Mouse (Mus musculus): ENCODE results near the gene Dync1li1. TPM values are rescaled to one million over a fixed set of nuclear protein-coding genes. Genes with fewer than 3 reads are reported as not detected.

The Dync1li1 gene
- polyA plus RNA-seq, 1 experiment from 2014 or later, result 49.9 TPM

DNA sequence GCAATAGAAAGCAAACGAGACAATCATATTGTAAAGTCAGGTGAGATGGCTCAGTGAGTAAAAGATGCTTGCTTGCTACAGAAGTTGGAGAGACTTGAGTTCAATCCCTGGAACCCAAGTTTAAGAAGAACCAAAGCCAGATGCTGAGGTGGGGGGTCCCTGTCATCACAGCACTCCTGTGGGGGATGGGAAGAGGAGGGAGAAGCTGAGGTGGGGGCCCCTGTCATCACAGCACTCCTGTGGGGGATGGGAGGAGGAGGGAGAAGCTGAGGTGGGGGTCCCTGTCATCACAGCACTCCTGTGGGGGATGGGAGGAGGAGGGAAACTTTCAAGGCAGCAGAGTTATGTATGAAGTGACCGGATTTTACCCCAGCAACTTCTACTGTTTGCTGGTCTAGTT, 15.0 kb upstream of the Dync1li1 start:
- Histone ChIP-seq H3K36me3 (ENCODE audit: insufficient read depth) (no peaks in the 10 kb centered on the region), H3K9me3 (ENCODE audit: low read depth, low read length) (no peaks in the 10 kb centered on the region), H3K4me3 (ENCODE audit: low read depth, low read length) (no peak overlapping the region), H3K27ac (ENCODE audit: low read depth) (no peak overlapping the region), H3K4me2 (peak overlapping the region; percentile 65; the same call in 1 of the 2 replicates), H3K4me1 (ENCODE audit: insufficient read depth) (no peaks in the 10 kb centered on the region), H3K9ac (no peak overlapping the region), H3K27me3 (ENCODE audit: insufficient read depth, low read length) (no peaks in the 10 kb centered on the region)
- 48% methylated on average over 2 of the region's 2 CpGs for WGBS
- no peak for TF ChIP-seq CTCF (IDR thresholded peaks at IDR 0.05; ENCODE audit: low read depth)
- ATAC-seq (ENCODE audit: insufficient read depth) (no peak), DNase-seq (no peak)

GRCm38 (mm10) chr9:114678576-114678975, 10.0 kb upstream of the Dync1li1 start:
- Histone ChIP-seq H3K9ac (no peak overlapping the region), H3K4me2 (no peak overlapping the region), H3K4me1 (ENCODE audit: insufficient read depth) (no peaks in the 10 kb centered on the region), H3K9me3 (ENCODE audit: low read depth, low read length) (no peaks in the 10 kb centered on the region), H3K27ac (ENCODE audit: low read depth) (no peak overlapping the region), H3K4me3 (ENCODE audit: low read depth, low read length) (no peak overlapping the region), H3K36me3 (ENCODE audit: insufficient read depth) (no peaks in the 10 kb centered on the region), H3K27me3 (ENCODE audit: insufficient read depth, low read length) (no peaks in the 10 kb centered on the region)
- no peak for DNase-seq
- no peak for ATAC-seq (ENCODE audit: insufficient read depth)
- no peak for TF ChIP-seq CTCF (IDR thresholded peaks at IDR 0.05; ENCODE audit: low read depth)
- WGBS, result 77% methylated on average over 5 of the region's 5 CpGs

- H3K4me3 ChIP-seq (ENCODE audit: low read depth, low read length), result no peak overlapping the region
- H3K27me3 ChIP-seq (ENCODE audit: insufficient read depth, low read length), result no peaks in the 10 kb centered on the region
- no peaks in the 10 kb centered on the region for H3K4me1 ChIP-seq (ENCODE audit: insufficient read depth)
- H3K36me3 ChIP-seq (ENCODE audit: insufficient read depth), result no peaks in the 10 kb centered on the region
- H3K9me3 ChIP-seq (ENCODE audit: low read depth, low read length), result no peaks in the 10 kb centered on the region
- ATAC-seq (ENCODE audit: insufficient read depth), result no peak
- 70% methylated on average over 5 of the region's 5 CpGs for WGBS
- no peak overlapping the region for H3K4me2 ChIP-seq
- DNase-seq, result no peak
- no peak overlapping the region for H3K9ac ChIP-seq
- H3K27ac ChIP-seq (ENCODE audit: low read depth), result no peak overlapping the region
- no peak for TF ChIP-seq CTCF (IDR thresholded peaks at IDR 0.05; ENCODE audit: low read depth)
These were observed 8.6 kb upstream of the Dync1li1 start for GRCm38 (mm10) chr9:114679944-114680343.

DNA sequence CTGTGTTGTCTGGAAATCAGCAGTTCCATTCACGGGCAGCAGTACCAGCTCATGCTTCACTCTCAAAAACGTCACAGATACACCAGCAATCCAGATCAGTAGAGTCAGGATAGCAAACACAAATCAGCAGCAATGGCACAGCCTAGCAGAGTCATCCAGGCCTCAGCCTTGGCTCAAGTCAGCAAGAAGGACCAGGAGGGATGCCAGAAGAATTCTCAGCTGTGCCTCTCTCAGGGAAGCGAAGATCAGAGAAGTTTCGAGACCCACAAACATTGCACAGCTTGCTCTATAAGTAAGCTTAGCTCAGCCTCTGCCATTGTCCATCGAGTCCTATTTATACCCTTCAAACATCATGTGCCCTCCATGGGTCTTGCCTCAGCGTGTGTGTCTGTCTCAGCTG, 8.1 kb upstream of the Dync1li1 start:
- ATAC-seq (ENCODE audit: insufficient read depth) (no peak), DNase-seq (no peak)
- no peak for TF ChIP-seq CTCF (IDR thresholded peaks at IDR 0.05; ENCODE audit: low read depth)
- Histone ChIP-seq H3K4me1 (ENCODE audit: insufficient read depth) (no peaks in the 10 kb centered on the region), H3K9me3 (ENCODE audit: low read depth, low read length) (no peaks in the 10 kb centered on the region), H3K9ac (no peak overlapping the region), H3K4me3 (ENCODE audit: low read depth, low read length) (no peak overlapping the region), H3K27ac (ENCODE audit: low read depth) (no peak overlapping the region), H3K27me3 (ENCODE audit: insufficient read depth, low read length) (no peaks in the 10 kb centered on the region), H3K4me2 (no peak overlapping the region), H3K36me3 (ENCODE audit: insufficient read depth) (no peaks in the 10 kb centered on the region)
- 75% methylated on average over 6 of the region's 6 CpGs for WGBS

DNA sequence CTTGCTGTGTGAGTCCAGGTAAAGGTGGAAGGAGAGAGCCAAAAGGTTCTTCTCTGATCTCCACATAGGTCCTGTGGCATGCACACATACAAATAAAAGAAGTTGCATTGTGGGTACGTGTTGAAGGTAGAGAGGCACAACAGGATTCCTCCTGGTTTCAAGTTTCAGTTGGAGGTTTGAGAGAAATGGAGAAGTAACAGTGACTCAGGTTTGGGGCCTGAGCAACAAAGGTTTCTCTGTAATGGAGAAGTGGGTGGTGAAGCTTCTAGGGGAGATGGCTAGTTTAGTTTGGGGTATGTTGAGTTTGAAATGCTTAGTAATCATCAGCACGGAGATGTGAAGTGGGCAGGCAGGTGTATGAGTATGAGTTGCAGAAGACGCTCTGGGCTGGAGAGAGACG, 6.4 kb upstream of the Dync1li1 start:
- Histone ChIP-seq H3K36me3 (ENCODE audit: insufficient read depth) (no peaks in the 10 kb centered on the region), H3K4me2 (no peak overlapping the region), H3K9me3 (ENCODE audit: low read depth, low read length) (no peaks in the 10 kb centered on the region), H3K4me3 (ENCODE audit: low read depth, low read length) (no peak overlapping the region), H3K9ac (no peak overlapping the region), H3K4me1 (ENCODE audit: insufficient read depth) (no peaks in the 10 kb centered on the region), H3K27me3 (ENCODE audit: insufficient read depth, low read length) (no peaks in the 10 kb centered on the region), H3K27ac (ENCODE audit: low read depth) (no peak overlapping the region)
- ATAC-seq (ENCODE audit: insufficient read depth) (no peak), DNase-seq (no peak)
- WGBS, result 79% methylated on average over 4 of the region's 4 CpGs
- no peak for TF ChIP-seq CTCF (IDR thresholded peaks at IDR 0.05; ENCODE audit: low read depth)

GRCm38 (mm10) chr9:114686245-114686644, 2.3 kb upstream of the Dync1li1 start:
- WGBS, result 69% methylated on average over 7 of the region's 7 CpGs
- Histone ChIP-seq H3K27ac (ENCODE audit: low read depth) (no peak overlapping the region), H3K36me3 (ENCODE audit: insufficient read depth) (no peaks in the 10 kb centered on the region), H3K4me2 (no peak overlapping the region), H3K4me3 (ENCODE audit: low read depth, low read length) (no peak overlapping the region), H3K27me3 (ENCODE audit: insufficient read depth, low read length) (no peaks in the 10 kb centered on the region), H3K9ac (no peak overlapping the region), H3K9me3 (ENCODE audit: low read depth, low read length) (no peaks in the 10 kb centered on the region), H3K4me1 (ENCODE audit: insufficient read depth) (peaks cover 13% of the 10 kb centered on the region; the same call in 1 of the 2 replicates)
- no peak for ATAC-seq (ENCODE audit: insufficient read depth)
- no peak for DNase-seq
- no peak for TF ChIP-seq CTCF (IDR thresholded peaks at IDR 0.05; ENCODE audit: low read depth)

DNA sequence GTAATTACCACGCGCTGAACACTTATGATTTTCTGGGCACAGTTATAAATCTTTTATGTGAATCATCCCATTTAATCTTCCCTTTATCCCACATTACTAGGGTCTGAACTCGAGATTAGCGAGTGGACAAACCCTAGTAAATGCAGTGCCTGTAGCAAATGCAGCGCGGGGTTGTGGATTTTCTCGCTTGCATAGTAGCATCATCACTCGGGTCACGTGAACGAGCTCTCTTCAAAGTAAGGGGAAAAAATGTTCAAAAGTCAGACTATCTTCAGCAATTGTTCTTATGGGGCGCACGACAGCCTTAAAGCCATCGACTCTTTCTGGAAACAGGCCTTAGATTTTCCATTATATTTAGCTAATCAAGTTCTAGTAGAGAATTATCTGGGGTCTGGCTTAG, 951 bp upstream of the Dync1li1 start:
- 70% methylated on average over 13 of the region's 13 CpGs for WGBS
- peaks cover 9% of the 10 kb centered on the region for H3K36me3 ChIP-seq (ENCODE audit: insufficient read depth)
- peaks cover 13% of the 10 kb centered on the region; the same call in 1 of the 2 replicates for H3K4me1 ChIP-seq (ENCODE audit: insufficient read depth)
- TF ChIP-seq CTCF (IDR thresholded peaks at IDR 0.05; ENCODE audit: low read depth), result no peak
- H3K27ac ChIP-seq (ENCODE audit: low read depth), result no peak overlapping the region
- H3K4me3 ChIP-seq (ENCODE audit: low read depth, low read length), result peak overlapping the region; percentile 93
- peak overlapping the region; percentile 92 for H3K4me2 ChIP-seq
- DNase-seq (no peak), ATAC-seq (ENCODE audit: insufficient read depth) (no peak)
- H3K27me3 ChIP-seq (ENCODE audit: insufficient read depth, low read length), result no peaks in the 10 kb centered on the region
- H3K9me3 ChIP-seq (ENCODE audit: low read depth, low read length), result no peaks in the 10 kb centered on the region
- H3K9ac ChIP-seq, result peak overlapping the region; percentile 88; the same call in 1 of the 2 replicates

- peak overlapping the region; percentile 88 for H3K27ac ChIP-seq (ENCODE audit: low read depth)
- DNase-seq, result peak; percentile 68
- no peak for TF ChIP-seq CTCF (IDR thresholded peaks at IDR 0.05; ENCODE audit: low read depth)
- peaks cover 13% of the 10 kb centered on the region; the same call in 1 of the 2 replicates for H3K4me1 ChIP-seq (ENCODE audit: insufficient read depth)
- peak overlapping the region; percentile 88 for H3K9ac ChIP-seq
- ATAC-seq (ENCODE audit: insufficient read depth), result peak; percentile 66
- H3K36me3 ChIP-seq (ENCODE audit: insufficient read depth), result peaks cover 19% of the 10 kb centered on the region
- H3K4me2 ChIP-seq, result peak overlapping the region; percentile 92
- no peaks in the 10 kb centered on the region for H3K27me3 ChIP-seq (ENCODE audit: insufficient read depth, low read length)
- H3K4me3 ChIP-seq (ENCODE audit: low read depth, low read length), result peak overlapping the region; percentile 93
- H3K9me3 ChIP-seq (ENCODE audit: low read depth, low read length), result no peaks in the 10 kb centered on the region
- 1% methylated on average over 50 of the region's 50 CpGs for WGBS
These were observed 390 bp downstream of the Dync1li1 start for GRCm38 (mm10) chr9:114688953-114689407.
